Mouse (Mus musculus) embryonic facial prominence, embryonic 15.5 days (tissue): ENCODE measurements at regions not wholly inside any gene's neighbourhood (a gene's known extent, or its start where the extent isn't known, plus 50 kb on each side); places are given as distances from the start of the nearest gene placed in this dataset.
A peak's percentile ranks its signal among the peaks of the same experiment; 100 is the strongest.

ENCODE experiments used
- ATAC-seq: fragments of 200-750 bp; cut with Nextera tagmentation; 2 replicates; pipeline ENCODE4 v1.8.0; 2017; ENCODE audit warnings: low read depth, moderate TSS enrichment; ENCODE audit not compliant: insufficient number of reproducible peaks, low FRiP score, low TSS enrichment
- H3K27ac ChIP-seq: fragments of 300-500 bp; sonication (generic); replicated peaks from 2 replicates; pipeline ENCODE4 v1.5.1; 2015; ENCODE audit warnings: mild to moderate bottlenecking, inconsistent platforms
- H3K27me3 ChIP-seq: fragments of 300-500 bp; sonication (generic); 2 replicates; pipeline ENCODE4 v1.6.1; 2015; ENCODE audit warnings: inconsistent platforms
- H3K36me3 ChIP-seq: fragments of 300-500 bp; sonication (generic); 2 replicates; pipeline ENCODE4 v1.6.1; 2015; ENCODE audit warnings: mild to moderate bottlenecking, inconsistent platforms
- H3K4me1 ChIP-seq: fragments of 300-500 bp; sonication (generic); 2 replicates; pipeline ENCODE4 v1.6.1; 2015; ENCODE audit warnings: inconsistent platforms
- H3K4me2 ChIP-seq: fragments of 300-500 bp; sonication (generic); replicated peaks from 2 replicates; pipeline ENCODE4 v1.6.1; 2015; ENCODE audit warnings: mild to moderate bottlenecking, inconsistent platforms
- H3K4me3 ChIP-seq: fragments of 300-500 bp; sonication (generic); replicated peaks from 2 replicates; pipeline ENCODE4 v1.5.1; 2015; ENCODE audit warnings: mild to moderate bottlenecking, inconsistent platforms
- H3K9ac ChIP-seq: fragments of 300-500 bp; sonication (generic); 2 replicates; pipeline ENCODE4 v1.6.1; 2015; ENCODE audit warnings: inconsistent platforms
- H3K9me3 ChIP-seq: fragments of 300-500 bp; sonication (generic); replicated peaks from 2 replicates; pipeline ENCODE4 v1.6.1; 2016; ENCODE audit warnings: inconsistent platforms
- WGBS: fragments of 180-500 bp; shearing (Covaris S2); methylation state at CpG from one replicate; pipeline ENCODE4 v1.1.7; 2015; 5-methylcytosine and 5-hydroxymethylcytosine counted together
- microRNA counts: library from miRNA; unstranded; fragments of <30 nt; microRNA quantifications from one replicate; lab custom pipeline; 2016
- microRNA-seq: library from miRNA; unstranded; fragments of <30 nt; microRNA quantifications from one replicate; pipeline ENCODE4, GENCODE M21; 2016; ENCODE audit warnings: borderline number of aligned reads

GRCm38 (mm10) chr1:137034586-137034985, 74.3 kb upstream of the Nr5a2 start:
- ATAC-seq: no peak
- no peak overlapping the region for H3K9ac ChIP-seq
- H3K36me3 ChIP-seq: no peaks in the 10 kb centered on the region
- 87% methylated on average over 6 of the region's 6 CpGs for WGBS
- H3K9me3 ChIP-seq: no peaks in the 10 kb centered on the region
- H3K27me3 ChIP-seq: no peaks in the 10 kb centered on the region
- H3K4me1 ChIP-seq: no peaks in the 10 kb centered on the region
- H3K4me3 ChIP-seq: no peak overlapping the region
- no peak overlapping the region for H3K27ac ChIP-seq
- H3K4me2 ChIP-seq: no peak overlapping the region

DNA sequence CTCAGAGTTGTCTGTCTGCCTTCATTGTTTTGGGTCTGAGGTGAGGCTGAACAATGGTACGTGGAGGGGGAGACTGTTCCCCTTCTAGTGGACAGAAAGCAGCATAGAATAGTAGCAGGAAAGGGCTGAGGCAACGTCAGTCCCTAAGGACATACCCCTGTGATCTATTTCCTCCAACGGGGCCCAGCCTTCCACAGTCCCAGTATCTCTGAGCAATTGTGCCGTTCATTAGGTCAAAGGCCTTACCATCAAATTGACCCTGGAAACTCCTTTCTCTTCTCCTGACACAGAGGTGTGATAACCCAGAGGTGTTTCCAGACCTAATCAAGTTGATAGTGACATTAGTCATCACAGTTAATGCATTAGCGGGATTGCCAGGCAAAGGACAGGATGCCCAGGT, 73.4 kb upstream of the Nr5a2 start:
- H3K9me3 ChIP-seq: no peaks in the 10 kb centered on the region
- no peak for ATAC-seq
- WGBS: 66% methylated on average over 5 of the region's 5 CpGs

GRCm38 (mm10) chr1:137023706-137024105, 63.5 kb upstream of the Nr5a2 start:
- H3K36me3 ChIP-seq: no peaks in the 10 kb centered on the region
- H3K4me1 ChIP-seq: no peaks in the 10 kb centered on the region
- no peaks in the 10 kb centered on the region for H3K9me3 ChIP-seq
- H3K4me2 ChIP-seq: no peak overlapping the region
- no peak overlapping the region for H3K27ac ChIP-seq
- WGBS: 82% methylated on average over 6 of the region's 6 CpGs
- no peak overlapping the region for H3K4me3 ChIP-seq
- ATAC-seq: no peak
- H3K27me3 ChIP-seq: no peaks in the 10 kb centered on the region
- H3K9ac ChIP-seq: no peak overlapping the region

More for the DNA sequence above, 73.4 kb upstream of the Nr5a2 start:
- Histone ChIP-seq H3K4me2 (no peak overlapping the region), H3K9ac (no peak overlapping the region), H3K27me3 (no peaks in the 10 kb centered on the region), H3K27ac (no peak overlapping the region), H3K4me1 (no peaks in the 10 kb centered on the region), H3K4me3 (no peak overlapping the region), H3K36me3 (no peaks in the 10 kb centered on the region)

GRCm38 (mm10) chr1:137020528-137020927, 60.3 kb upstream of the Nr5a2 start:
- no peaks in the 10 kb centered on the region for H3K36me3 ChIP-seq
- no peak overlapping the region for H3K4me2 ChIP-seq
- no peaks in the 10 kb centered on the region for H3K9me3 ChIP-seq
- no peaks in the 10 kb centered on the region for H3K27me3 ChIP-seq
- no peak overlapping the region for H3K27ac ChIP-seq
- no peaks in the 10 kb centered on the region for H3K4me1 ChIP-seq
- ATAC-seq: no peak
- 82% methylated on average over 1 of the region's 1 CpGs for WGBS
- H3K9ac ChIP-seq: no peak overlapping the region
- H3K4me3 ChIP-seq: no peak overlapping the region

- no peak for ATAC-seq
- 83% methylated on average over 5 of the region's 5 CpGs for WGBS
- Histone ChIP-seq H3K4me1 (no peaks in the 10 kb centered on the region), H3K4me3 (no peak overlapping the region), H3K9me3 (no peaks in the 10 kb centered on the region), H3K4me2 (no peak overlapping the region), H3K27me3 (no peaks in the 10 kb centered on the region), H3K27ac (no peak overlapping the region), H3K9ac (no peak overlapping the region), H3K36me3 (no peaks in the 10 kb centered on the region)
Measured at GRCm38 (mm10) chr1:137017642-137018041, 57.4 kb upstream of the Nr5a2 start.

GRCm38 (mm10) chr1:137010240-137010926, 50.1 kb upstream of the Nr5a2 start:
- Histone ChIP-seq H3K4me1 (no peaks in the 10 kb centered on the region), H3K9me3 (no peaks in the 10 kb centered on the region), H3K27ac (no peak overlapping the region), H3K9ac (no peak overlapping the region), H3K27me3 (no peaks in the 10 kb centered on the region), H3K4me3 (no peak overlapping the region), H3K36me3 (no peaks in the 10 kb centered on the region), H3K4me2 (no peak overlapping the region)
- ATAC-seq: no peak
- 75% methylated on average over 9 of the region's 9 CpGs for WGBS

MicroRNA genes in the stretch of these regions (microRNA counts, 519-probe panel; counts per million panel counts)
- 4,394 counts per million, percentile 96 among the panel's probes with 10 or more counts for microRNA mmu-miR-181a (lab: Ali Mortazavi, UCI)
- microRNA mmu-miR-181b+mmu-miR-181d (lab: Ali Mortazavi, UCI): 2,379 counts per million, percentile 53 among the panel's probes with 10 or more counts

Small RNAs in the stretch of these regions (microRNA-seq; reads per million reads assigned to microRNA genes)
- gene Mir181a-1 (2,108 reads per million, percentile 83 among the genes with 10 or more reads in this experiment), gene Mir181b-1 (15.5 reads per million, percentile 32 among the genes with 10 or more reads in this experiment)
